Mouse (Mus musculus) bone marrow, adult 2 months (tissue): ENCODE results near the gene Abcg4. TPM values are rescaled to one million over a fixed set of nuclear protein-coding genes. Genes with fewer than 3 reads are reported as not detected.
A peak's percentile ranks its signal among the peaks of the same experiment; 100 is the strongest.

ENCODE experiments used
- H3K27ac ChIP-seq: fragments of 200-500 bp; 2 replicates; pipeline ENCODE4 v1.5.1; 2012; ENCODE audit warnings: low read depth, mild to moderate bottlenecking, control low read depth, inconsistent platforms, low read length; ENCODE audit not compliant: control insufficient read depth, poor library complexity, insufficient read depth
- H3K4me1 ChIP-seq: fragments of 200-500 bp; 2 replicates; pipeline ENCODE4 v1.6.1; 2011; ENCODE audit warnings: low read length; ENCODE audit not compliant: control insufficient read depth, insufficient read depth
- H3K4me3 ChIP-seq: fragments of 200-500 bp; replicated peaks from 2 replicates; pipeline ENCODE3; 2011; ENCODE audit warnings: mild to moderate bottlenecking, low read depth, low read length, control low read depth; ENCODE audit not compliant: control insufficient read depth
- CTCF ChIP-seq: fragments of 200-500 bp; IDR thresholded peaks from 2 replicates; pipeline ENCODE4 v1.5.1; 2011; ENCODE audit warnings: low read length, control low read depth; ENCODE audit not compliant: control insufficient read depth, insufficient read depth
- POLR2A ChIP-seq: fragments of 200-500 bp; IDR thresholded peaks from 2 replicates; pipeline ENCODE4 v1.6.1; 2011; ENCODE audit warnings: low read depth, mild to moderate bottlenecking, control low read depth, low read length, borderline replicate concordance; ENCODE audit not compliant: control insufficient read depth
- WGBS: fragments of 180-500 bp; shearing (Covaris S2); methylation state at CpG from one replicate; pipeline ENCODE4 v1.1.7; 2018; 5-methylcytosine and 5-hydroxymethylcytosine counted together
- polyA plus RNA-seq: library from polyadenylated mRNA; stranded (reverse); fragments of >200 nt; gene quantifications from 2 replicates; pipeline ENCODE4 v1.2.4, GENCODE M21; 2011; ENCODE audit warnings: low replicate concordance; ENCODE audit not compliant: missing spikeins, insufficient read depth, insufficient read length

The Abcg4 gene
- polyA plus RNA-seq, 1 experiment, result 74.1 TPM

DNA sequence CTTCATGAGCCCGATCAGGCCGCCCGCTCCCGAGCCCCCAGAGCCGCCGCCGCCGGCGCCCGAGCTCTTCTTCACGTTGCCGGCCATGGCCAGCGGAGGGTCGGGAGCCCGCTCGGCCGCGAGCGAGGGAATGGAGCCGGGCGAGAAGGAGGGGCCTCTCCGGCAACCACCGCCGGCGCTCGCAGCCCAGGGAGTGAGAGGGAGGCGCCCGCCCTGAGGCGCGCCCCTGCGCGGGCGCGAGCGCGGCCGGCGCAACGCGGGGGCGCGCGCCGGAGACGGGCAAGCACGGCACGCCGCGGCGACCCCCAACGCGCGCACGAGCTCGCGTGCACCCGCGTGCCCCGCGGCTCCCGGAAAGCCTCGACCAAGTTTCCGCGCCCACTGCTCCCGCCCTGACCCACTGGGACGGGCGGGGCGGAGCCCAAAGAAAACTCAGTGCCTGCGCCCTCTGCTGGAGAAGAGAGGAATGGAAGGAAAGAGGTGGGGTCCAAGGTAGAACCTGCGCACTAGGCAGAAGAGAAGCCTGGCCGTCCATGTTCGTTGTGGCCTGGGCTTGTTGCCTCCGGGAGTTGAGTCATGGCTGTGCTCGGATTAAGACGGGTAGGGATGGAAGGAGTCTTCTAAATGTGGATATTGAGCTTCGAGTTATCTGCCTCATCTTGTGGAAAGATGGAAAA is 54.5 kb downstream of the Abcg4 start, which contains the start of gene Cbl:
Gene Cbl (minus strand): TSS at position 248 of the 677 bp plus-strand sequence.
- under 1% methylated on average over 76 of the region's 76 CpGs for WGBS
- peak within 1 kb of the TSS; percentile 99 for H3K4me3 ChIP-seq
- peak within 1 kb of the TSS; percentile 95 for H3K27ac ChIP-seq
- TF ChIP-seq POLR2A (peak; percentile 47), CTCF (peak; percentile 95)
- H3K4me1 ChIP-seq, result peaks cover 5% of the 10 kb centered on the region; the same call in 1 of the 2 replicates

DNA sequence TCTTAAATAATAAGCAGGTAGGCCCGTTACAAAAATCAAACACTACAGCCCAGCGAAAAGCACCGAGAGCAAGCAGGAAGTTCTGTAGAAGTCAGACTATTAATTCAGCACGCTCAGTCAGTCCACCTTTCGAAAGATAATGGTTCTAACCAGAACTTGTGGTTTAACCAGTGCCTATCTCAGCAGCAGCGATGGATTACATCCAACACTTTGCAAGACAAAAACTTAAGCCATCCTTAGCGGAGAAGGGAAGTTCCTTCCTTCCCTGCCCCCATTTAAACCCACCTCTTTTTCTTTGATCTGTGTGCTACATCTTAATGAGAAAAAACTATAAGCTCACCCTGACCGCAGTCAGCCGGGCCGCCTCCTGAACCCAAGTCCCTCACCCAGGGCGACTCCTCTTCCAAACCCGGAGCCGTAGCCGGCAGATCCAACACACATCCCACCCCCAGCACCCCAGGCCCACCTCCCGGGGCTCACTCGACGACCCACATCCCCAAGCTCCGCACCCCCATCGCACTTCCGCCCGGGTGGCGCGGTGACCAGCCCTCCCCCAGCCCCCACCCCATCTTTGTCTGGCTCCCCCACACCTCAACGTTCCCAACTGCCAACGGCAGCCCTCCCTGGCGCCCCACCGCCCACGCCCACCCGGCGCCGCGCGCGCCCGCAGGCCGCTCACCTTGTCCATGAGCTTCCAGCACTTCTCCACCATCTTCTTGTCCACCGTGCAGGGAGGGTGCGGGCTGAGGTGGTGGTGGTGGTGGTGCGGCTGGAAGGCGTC is 55.2 kb downstream of the Abcg4 start:
- H3K27ac ChIP-seq, result peak overlapping the region; percentile 95
- under 1% methylated on average over 39 of the region's 40 CpGs for WGBS
- H3K4me3 ChIP-seq, result peak overlapping the region; percentile 99
- peaks cover 5% of the 10 kb centered on the region; the same call in 1 of the 2 replicates for H3K4me1 ChIP-seq
- no peak for TF ChIP-seq CTCF
- TF ChIP-seq POLR2A, result no peak

DNA sequence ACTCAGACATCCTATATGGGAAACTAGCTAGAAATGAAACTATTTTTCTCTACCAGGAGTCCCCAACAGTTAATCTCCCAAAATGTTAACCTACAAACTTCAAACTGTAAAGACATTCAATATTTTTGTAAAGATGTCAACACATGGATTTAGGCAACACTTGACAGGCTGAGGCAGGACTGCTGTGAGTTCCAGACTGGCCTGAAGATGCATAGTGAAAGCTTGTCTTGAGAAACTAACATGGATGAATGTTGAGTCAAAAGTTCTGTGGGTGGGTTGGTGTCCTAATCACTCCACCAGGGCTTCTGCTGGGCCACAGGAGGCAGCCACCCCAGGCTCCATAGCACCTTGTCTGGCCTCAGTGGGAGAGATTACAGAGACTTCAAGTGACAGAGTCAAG is 56.8 kb downstream of the Abcg4 start:
- peak overlapping the region; percentile 29 for H3K4me3 ChIP-seq
- peak overlapping the region; percentile 76 for H3K27ac ChIP-seq
- TF ChIP-seq CTCF (no peak), POLR2A (no peak)
- H3K4me1 ChIP-seq, result peaks cover 5% of the 10 kb centered on the region; the same call in 1 of the 2 replicates

DNA sequence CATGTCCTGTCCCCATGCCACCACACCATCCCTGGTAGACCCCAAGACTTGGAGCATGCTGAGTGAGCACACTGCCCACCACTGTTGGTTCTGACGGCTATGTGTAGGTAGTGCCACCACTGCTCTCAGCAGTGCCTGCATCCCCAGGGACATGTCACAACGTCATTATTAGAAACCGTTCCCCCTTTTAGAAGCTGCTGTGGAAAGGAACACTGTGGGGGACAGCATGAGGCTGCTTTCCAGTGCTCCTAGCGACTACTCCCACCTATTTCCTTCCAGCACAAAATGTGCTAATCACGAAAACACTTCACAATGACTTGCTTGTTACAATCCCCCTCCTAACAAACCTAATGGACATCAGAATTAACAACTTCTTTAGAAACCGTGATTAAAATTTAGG is 62.4 kb downstream of the Abcg4 start:
- H3K4me1 ChIP-seq, result peaks cover 5% of the 10 kb centered on the region
- no peak for TF ChIP-seq CTCF
- TF ChIP-seq POLR2A, result no peak

More for the DNA sequence above, 62.4 kb downstream of the Abcg4 start:
- Histone ChIP-seq H3K27ac (no peak overlapping the region), H3K4me3 (no peak overlapping the region)
- 24% methylated on average over 6 of the region's 6 CpGs for WGBS

Other genes starting within 250 kb of the Abcg4 start
- 12.0 and 36.1 TPM in 2 replicates for gene Thy1, start 245.2 kb downstream of the Abcg4 start, polyA plus RNA-seq
- 1.2 and 2.6 TPM in 2 replicates for gene Usp2, start 221.6 kb downstream of the Abcg4 start, polyA plus RNA-seq
- 0.95 TPM in 1 of 2 replicates, not detected in the other for gene Mfrp, start 186.9 kb downstream of the Abcg4 start, polyA plus RNA-seq
- gene C1qtnf5, start 181.4 kb downstream of the Abcg4 start, polyA plus RNA-seq, result 3.3 TPM in 1 of 2 replicates, not detected in the other
- gene Gm49380, start 175.1 kb downstream of the Abcg4 start, polyA plus RNA-seq, result not detected in 2 replicates
- 11.2 and 28.8 TPM in 2 replicates for gene Rnf26, start 175.1 kb downstream of the Abcg4 start, polyA plus RNA-seq
- 3.5 and 6.3 TPM in 2 replicates for gene Mcam, start 154.1 kb downstream of the Abcg4 start, polyA plus RNA-seq
- gene Cbl, start 54.6 kb downstream of the Abcg4 start, polyA plus RNA-seq, result 24.3 and 50.5 TPM in 2 replicates
- gene Ccdc153, start 47.9 kb downstream of the Abcg4 start, polyA plus RNA-seq, result 1.4 TPM in 1 of 2 replicates, not detected in the other
- 2.7 and 7.3 TPM in 2 replicates for gene Pdzd3, start 37.1 kb downstream of the Abcg4 start, polyA plus RNA-seq
- 11.6 and 25.0 TPM in 2 replicates for gene Nlrx1, start 20.0 kb downstream of the Abcg4 start, polyA plus RNA-seq
- 9.1 and 21.6 TPM in 2 replicates for gene Hinfp, start 17.1 kb upstream of the Abcg4 start, polyA plus RNA-seq
- gene C2cd2l, start 31.7 kb upstream of the Abcg4 start, polyA plus RNA-seq, result 14.6 and 17.5 TPM in 2 replicates
- 11.2 and 30.7 TPM in 2 replicates for gene Dpagt1, start 37.4 kb upstream of the Abcg4 start, polyA plus RNA-seq
- gene H2afx, start 46.1 kb upstream of the Abcg4 start, polyA plus RNA-seq, result 184 and 201 TPM in 2 replicates
- gene Hmbs, start 55.6 kb upstream of the Abcg4 start, polyA plus RNA-seq, result 824 and 950 TPM in 2 replicates
- gene Vps11, start 73.1 kb upstream of the Abcg4 start, polyA plus RNA-seq, result 17.2 and 29.6 TPM in 2 replicates
- 13.5 and 34.2 TPM in 2 replicates for gene Hyou1, start 90.9 kb upstream of the Abcg4 start, polyA plus RNA-seq
- gene Slc37a4, start 108.2 kb upstream of the Abcg4 start, polyA plus RNA-seq, result 9.8 and 16.9 TPM in 2 replicates
- 1,039 and 1,790 TPM in 2 replicates for gene Rps25, start 118.5 kb upstream of the Abcg4 start, polyA plus RNA-seq
- 36.9 and 50.1 TPM in 2 replicates for gene Trappc4, start 119.0 kb upstream of the Abcg4 start, polyA plus RNA-seq
- gene Ccdc84, start 130.0 kb upstream of the Abcg4 start, polyA plus RNA-seq, result 22.1 and 68.9 TPM in 2 replicates
- not detected in 2 replicates for gene Foxr1, start 152.5 kb upstream of the Abcg4 start, polyA plus RNA-seq
- not detected in 2 replicates for gene Upk2, start 166.4 kb upstream of the Abcg4 start, polyA plus RNA-seq
- 9.0 and 15.6 TPM in 2 replicates for gene Bcl9l, start 194.2 kb upstream of the Abcg4 start, polyA plus RNA-seq